Mouse (Mus musculus): ENCODE results near the gene Lrp3.

Lrp3 gene

GRCm38 (mm10) chr7:35156561-35157477, 58.5 kb downstream of the Lrp3 start:
- in situ Hi-C loops (cut with MboI; ENCODE audit: low pct_unique_long_range_greater_than_20kb in 1 of 2, low sequenced_read_pairs in 2 of 2, unreplicated experiment in 1 of 2), result loop anchor here in 1 of 2 experiments (25.0 kb wide), 1 partner anchor 320 kb away; no protein-coding TSS in a partner anchor

DNA sequence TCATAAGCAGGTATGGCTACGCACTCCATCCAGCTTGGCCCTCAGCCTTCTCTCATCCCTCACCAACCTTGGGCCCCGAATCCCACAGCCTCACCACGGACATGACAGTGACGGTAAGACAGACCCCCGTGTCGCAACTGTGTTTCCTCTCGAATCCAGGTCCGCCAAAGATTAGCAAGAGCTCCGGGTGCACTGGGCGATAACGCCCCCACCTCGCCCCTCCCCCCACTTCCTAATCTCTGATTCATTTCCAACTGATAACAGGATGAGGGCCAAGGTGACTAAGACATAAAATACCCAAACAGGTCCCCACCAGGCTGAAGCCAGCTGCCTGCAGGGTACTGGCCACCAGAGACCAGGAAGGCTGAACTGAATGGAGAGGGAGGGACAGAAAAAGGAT, 60.8 kb downstream of the Lrp3 start:
- in situ Hi-C loops (cut with MboI; ENCODE audit: low pct_unique_long_range_greater_than_20kb in 1 of 2, low sequenced_read_pairs in 2 of 2, unreplicated experiment in 1 of 2), result loop anchor here in 1 of 2 experiments (25.0 kb wide), 1 partner anchor 317 kb away; no protein-coding TSS in a partner anchor

GRCm38 (mm10) chr7:35150860-35151259, 64.4 kb downstream of the Lrp3 start:
- in situ Hi-C loops (cut with MboI; ENCODE audit: low pct_unique_long_range_greater_than_20kb in 1 of 2, low sequenced_read_pairs in 2 of 2, unreplicated experiment in 1 of 2), result loop anchor here in 1 of 2 experiments (25.0 kb wide), 1 partner anchor 314 kb away; no protein-coding TSS in a partner anchor

Data from mouse embryonic stem cell (cell line).